Mouse (Mus musculus) CD8-positive naive resting alpha-beta T cell, adult 57 days (primary cell): ENCODE results near the gene Rbp3. TPM values are rescaled to one million over a fixed set of nuclear protein-coding genes. Genes with fewer than 3 reads are reported as not detected.

ENCODE experiments used
- total RNA-seq: library from RNA; stranded (reverse); gene quantifications from one replicate; pipeline ENCODE4 v1.2.4, GENCODE M21; 2023

Rbp3 gene
- total RNA-seq = not detected

DNA sequence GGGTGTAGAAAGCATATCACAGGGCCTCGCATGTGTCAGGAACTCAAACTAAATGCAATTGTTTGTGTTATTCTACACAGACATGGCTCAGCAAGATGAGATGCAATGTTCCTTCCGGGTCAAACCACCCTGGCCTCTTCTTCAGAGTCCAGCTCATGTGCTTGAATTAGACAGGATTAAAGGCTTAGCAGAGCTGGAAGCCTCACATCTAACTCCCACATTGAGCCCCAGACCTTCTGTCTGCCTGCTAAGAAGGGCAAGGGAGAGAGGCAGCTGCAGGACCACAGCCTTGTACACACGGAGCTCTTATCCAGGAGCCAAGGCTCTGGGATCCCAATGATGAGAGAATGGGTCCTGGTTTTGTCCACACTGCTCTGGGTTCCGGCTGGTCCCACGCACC, at the start of gene Rbp3:
Gene Rbp3, plus strand, starts transcription at position 243 of the 400 bp plus-strand sequence.

DNA sequence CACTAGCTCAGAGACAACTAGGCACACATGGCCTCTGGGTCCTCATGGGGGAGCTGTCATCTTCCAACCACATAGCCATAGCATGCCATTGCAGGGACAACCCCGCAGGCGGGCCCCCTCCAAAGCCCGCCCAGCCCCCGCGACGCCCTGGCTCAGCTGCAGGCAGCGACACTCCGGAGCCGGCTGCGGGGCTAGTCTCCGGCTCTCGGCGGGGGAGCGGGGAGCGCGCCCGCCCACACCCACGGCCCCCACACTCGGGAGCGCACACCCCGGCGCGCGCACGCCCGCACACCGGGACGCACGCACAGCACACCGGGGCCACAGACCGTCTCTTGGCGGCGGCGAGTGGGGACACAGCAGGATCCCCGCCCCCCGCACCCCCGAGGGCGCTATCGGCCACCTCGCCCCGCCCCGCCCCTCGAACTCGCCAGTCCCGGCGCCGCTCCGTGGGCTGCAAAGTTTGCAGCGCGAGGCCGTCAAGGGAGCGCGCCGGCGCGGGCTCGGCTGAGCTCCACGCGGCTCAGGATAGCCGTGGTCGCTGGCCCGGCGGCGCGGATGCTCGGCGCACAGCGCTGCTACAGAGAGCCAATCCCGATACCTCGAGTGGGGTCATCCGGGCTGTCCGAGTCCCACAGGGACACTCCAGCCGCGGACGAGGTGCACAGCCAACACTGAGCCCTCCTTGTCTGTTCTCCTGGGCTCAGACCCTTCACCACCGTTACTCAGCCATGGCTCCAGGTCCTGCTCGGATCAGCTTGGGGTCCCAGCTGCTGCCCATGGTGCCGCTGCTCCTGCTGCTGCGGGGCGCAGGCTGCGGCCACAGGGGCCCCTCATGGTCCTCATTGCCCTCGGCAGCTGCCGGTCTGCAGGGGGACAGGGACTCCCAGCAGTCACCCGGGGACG, 30.4 kb upstream of the Rbp3 start, which contains the start of gene Gdf10:
Gene Gdf10, plus strand, starts transcription at position 420 of the 903 bp plus-strand sequence.

DNA sequence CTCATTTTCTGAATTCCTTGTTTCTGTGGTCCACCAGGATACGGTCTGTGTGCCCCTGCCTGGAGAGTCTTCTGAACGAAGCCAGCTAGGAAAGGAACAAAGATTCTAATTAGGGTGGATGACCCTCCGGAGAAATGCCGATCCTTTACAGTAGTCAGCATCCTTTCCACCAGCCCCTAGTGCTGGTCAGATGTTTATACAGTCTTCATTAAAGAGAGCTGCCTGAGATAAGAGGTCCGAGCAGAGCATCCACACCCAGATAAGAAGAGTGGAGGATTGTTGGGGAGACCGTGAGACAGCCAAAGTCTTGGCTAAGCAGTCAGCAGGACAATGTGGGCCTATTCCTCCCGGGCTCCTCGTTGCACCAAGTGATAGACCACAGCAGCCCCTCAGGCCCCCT, 13.1 kb upstream of the Rbp3 start, which contains the start of gene Gdf2:
Gene Gdf2, plus strand, starts transcription at position 301 of the 400 bp plus-strand sequence.

DNA sequence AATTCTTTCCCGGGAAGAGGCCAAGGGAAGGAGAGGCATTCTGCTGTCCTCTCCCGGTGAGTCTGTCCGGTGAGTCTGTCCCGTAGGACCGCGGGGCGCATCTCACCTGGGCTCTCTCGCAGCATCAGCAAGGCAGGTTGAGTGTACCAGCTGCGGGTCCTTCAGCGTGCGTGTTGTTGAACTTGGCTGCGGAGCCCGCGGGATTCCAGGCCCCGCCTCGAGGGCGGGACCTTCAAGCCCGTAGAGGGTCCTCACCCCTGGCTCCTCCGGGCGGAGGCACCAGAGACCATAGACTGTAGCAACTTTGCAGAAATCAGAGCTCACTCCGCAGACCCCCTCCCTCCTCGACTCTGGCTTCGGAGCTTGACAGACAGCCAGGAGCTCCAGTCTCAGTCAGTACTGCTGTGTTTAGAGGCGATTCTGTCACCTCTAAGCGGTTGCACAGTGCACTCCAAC, 24.8 kb downstream of the Rbp3 start, which contains the start of gene Zfp488:
Gene Zfp488, minus strand, starts transcription at position 161 of the 456 bp plus-strand sequence.

Other genes with a start within 250 kb of the Rbp3 start
- not detected for gene Gdf10, start 30.4 kb upstream of the Rbp3 start, total RNA-seq
- gene Gdf2, start 13.0 kb upstream of the Rbp3 start, total RNA-seq = not detected
- 0.21 TPM for gene Zfp488, start 24.8 kb downstream of the Rbp3 start, total RNA-seq
- gene Gm30083, start 61.2 kb downstream of the Rbp3 start, total RNA-seq = not detected
- gene Gm5460, start 62.8 kb downstream of the Rbp3 start, total RNA-seq = not detected
- not detected for gene Antxrl, start 98.7 kb downstream of the Rbp3 start, total RNA-seq
- gene Anxa8, start 132.0 kb downstream of the Rbp3 start, total RNA-seq = not detected
- gene A630023A22Rik, start 148.8 kb downstream of the Rbp3 start, total RNA-seq = not detected
- not detected for gene Npy4r, start 198.5 kb downstream of the Rbp3 start, total RNA-seq
- gene Gprin2, start 247.7 kb downstream of the Rbp3 start, total RNA-seq = not detected